Mouse (Mus musculus) olfactory bulb, adult 2 months (tissue): ENCODE measurements at regions not wholly inside any gene's neighbourhood (a gene's known extent, or its start where the extent isn't known, plus 50 kb on each side); places are given as distances from the start of the nearest gene placed in this dataset.

Experiments
- CTCF ChIP-seq: fragments of 200-500 bp; IDR thresholded peaks from 2 replicates; pipeline ENCODE4 v1.5.1; 2012; ENCODE audit warnings: low read depth, mild to moderate bottlenecking, low read length, moderate library complexity; ENCODE audit not compliant: insufficient read depth
- POLR2A ChIP-seq: fragments of 200-500 bp; IDR thresholded peaks from 2 replicates; pipeline ENCODE4 v1.6.1; 2012; ENCODE audit warnings: mild to moderate bottlenecking, low read depth, low read length, moderate library complexity; ENCODE audit not compliant: insufficient read depth

DNA sequence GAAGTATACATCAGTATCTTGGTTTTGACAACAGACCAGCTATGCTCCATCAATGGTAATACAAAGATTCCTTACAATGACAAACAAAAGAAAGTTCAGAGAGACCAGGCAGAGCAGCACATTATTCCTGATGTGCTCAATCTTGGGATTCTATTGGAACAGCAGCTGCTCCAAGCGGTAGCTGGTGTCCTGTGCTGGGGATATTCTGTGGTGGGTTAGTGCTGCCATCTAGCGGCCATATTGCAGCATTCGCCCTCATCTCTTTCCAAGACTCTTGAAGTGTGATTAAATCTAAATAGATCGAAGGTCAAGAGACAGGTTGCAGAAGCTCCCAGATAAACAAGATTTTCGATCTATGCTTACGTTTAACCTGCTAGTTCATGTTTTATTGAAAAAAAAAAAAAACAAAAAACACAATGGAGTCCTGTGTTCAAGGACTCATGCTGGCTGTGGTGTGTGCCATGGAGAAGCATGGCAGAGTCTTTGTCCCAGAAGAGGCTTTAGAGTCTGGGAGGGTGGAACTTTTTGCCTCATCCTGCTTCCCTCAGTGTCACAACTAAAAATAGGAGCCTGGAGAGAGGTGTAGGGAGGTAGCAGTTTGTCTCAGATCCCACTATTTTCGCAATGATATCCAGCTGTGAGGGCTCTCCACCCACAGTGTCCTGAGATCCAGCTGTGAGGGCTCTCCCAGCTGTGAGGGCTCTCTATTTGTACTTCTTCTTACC is 468.6 kb downstream of the Plcl1 start:
- TF ChIP-seq CTCF (no peak), POLR2A (no peak)
